Mouse (Mus musculus): ENCODE results near the gene Bend3. TPM values are rescaled to one million over a fixed set of nuclear protein-coding genes. Genes with fewer than 3 reads are reported as not detected.
A peak's percentile ranks its signal among the peaks of the same experiment; 100 is the strongest.

The Bend3 gene
- polyA plus RNA-seq (2014; fragmentation: Nextera tagmentation; extraction: Ambion mirVana) = 7.7 and 8.3 TPM in 2 replicates

DNA sequence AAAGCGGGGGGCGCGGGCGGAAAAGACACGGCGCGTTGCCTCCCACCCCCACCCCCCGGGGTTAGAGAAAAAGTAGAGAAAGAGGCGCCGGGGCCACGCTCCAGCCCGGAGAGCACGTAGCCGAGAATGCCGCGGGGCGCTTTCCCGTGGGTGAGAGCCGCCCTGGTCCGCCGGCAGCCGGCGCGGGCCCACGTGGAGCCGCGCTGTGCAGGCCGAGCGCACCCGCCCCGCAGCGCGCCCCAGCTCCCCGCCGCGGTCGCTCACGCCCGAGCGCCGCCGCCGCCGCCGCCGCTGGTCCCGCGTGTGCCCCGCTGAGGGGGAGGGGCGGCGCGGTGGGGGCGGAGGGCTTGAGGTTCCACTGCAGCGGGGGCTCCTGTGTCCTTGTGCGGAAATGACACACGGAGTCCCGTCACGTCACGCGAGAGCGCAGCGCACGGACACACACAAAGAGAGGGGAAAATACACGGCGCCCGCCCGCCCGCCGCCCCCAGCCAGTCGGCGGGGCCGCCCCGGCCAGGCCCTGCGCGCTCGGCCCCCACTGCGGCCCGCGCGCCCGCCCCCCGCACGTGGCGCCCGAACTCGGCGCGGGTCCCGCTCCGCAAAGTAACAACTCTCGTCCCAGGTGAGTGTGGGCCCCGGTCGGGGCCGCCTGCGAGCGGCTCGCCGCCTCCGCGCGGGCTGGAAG is at the start of gene Bend3:
Gene Bend3, plus strand, starts transcription at position 81 of the 685 bp plus-strand sequence.
- Histone ChIP-seq H3K4me1 (ENCODE audit: control insufficient read depth, insufficient read depth, low read length) (peaks cover 30% of the 10 kb centered on the region), H3K27ac (ENCODE audit: low read depth, low read length) (peak within 1 kb of the TSS; percentile 98), H3K27me3 (ENCODE audit: control insufficient read depth, insufficient read depth, low read length) (no peaks in the 10 kb centered on the region), H3K36me3 (ENCODE audit: control insufficient read depth, insufficient read depth, low read length) (no peaks in the 10 kb centered on the region), H3K9me3 (ENCODE audit: control insufficient read depth, low read length) (no peaks in the 10 kb centered on the region), H3K4me2 (peak within 1 kb of the TSS; percentile 96), H3K9ac (ENCODE audit: low read length) (peak within 1 kb of the TSS; percentile 99), H3K4me3 (ENCODE audit: low read depth, low read length) (peak within 1 kb of the TSS; percentile 87)
- DNase-seq (ENCODE audit: low spot score, missing footprints) = peak; percentile 95
- WGBS = under 1% methylated on average over 65 of the region's 101 CpGs
- ATAC-seq (ENCODE audit: low FRiP score) = peak; percentile 57

DNA sequence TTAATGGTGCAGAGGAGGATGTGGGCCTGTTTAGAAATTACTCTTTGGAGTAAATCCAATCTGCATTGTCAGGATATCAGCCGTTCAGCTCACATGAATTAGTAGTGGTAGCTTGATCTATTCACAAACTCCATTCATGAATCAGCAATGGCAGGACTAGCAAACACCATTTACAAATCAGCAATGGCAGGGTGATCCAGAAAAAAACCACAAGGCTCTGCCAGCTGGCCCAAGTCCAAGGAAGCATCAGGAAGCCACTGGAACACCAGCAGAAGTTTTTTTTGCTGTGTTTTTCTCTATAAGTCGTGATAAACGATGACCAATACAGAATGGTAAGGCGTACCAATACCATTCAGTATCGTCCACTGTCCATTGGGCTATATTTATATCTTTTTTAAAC is 48.0 kb upstream of the Bend3 start:
- Histone ChIP-seq H3K4me3 (ENCODE audit: low read depth, low read length) (no peak overlapping the region), H3K9me3 (ENCODE audit: control insufficient read depth, low read length) (no peaks in the 10 kb centered on the region; the same call in 1 of the 2 replicates), H3K4me1 (ENCODE audit: control insufficient read depth, insufficient read depth, low read length) (no peaks in the 10 kb centered on the region), H3K4me2 (no peak overlapping the region), H3K36me3 (ENCODE audit: control insufficient read depth, insufficient read depth, low read length) (no peaks in the 10 kb centered on the region), H3K27ac (ENCODE audit: low read depth, low read length) (no peak overlapping the region), H3K9ac (ENCODE audit: low read length) (no peak overlapping the region), H3K27me3 (ENCODE audit: control insufficient read depth, insufficient read depth, low read length) (no peaks in the 10 kb centered on the region)
- 91% methylated on average over 5 of the region's 5 CpGs for WGBS
- no peak for ATAC-seq (ENCODE audit: low FRiP score)
- no peak for DNase-seq (ENCODE audit: low spot score, missing footprints)

DNA sequence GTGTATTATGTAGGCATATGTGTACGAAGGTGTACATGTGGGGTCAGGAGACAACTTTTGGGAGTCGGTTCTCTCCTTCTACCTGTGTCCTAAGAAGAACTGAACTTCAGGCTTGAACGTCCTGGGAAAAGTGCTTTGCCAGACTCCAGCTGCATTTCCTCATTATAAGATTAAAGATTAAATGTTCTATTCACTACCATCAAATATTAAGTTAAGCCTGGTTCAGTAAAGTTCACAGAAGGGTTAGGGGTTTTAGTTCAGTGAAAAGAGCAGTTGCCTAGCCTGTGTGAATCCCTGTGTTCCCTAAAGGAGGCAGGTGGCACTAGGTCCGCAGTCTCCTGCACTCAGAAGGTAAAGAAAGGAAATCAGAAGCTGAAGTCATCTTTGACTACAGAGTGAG is 44.3 kb upstream of the Bend3 start:
- Histone ChIP-seq H3K27ac (ENCODE audit: low read depth, low read length) (no peak overlapping the region), H3K4me1 (ENCODE audit: control insufficient read depth, insufficient read depth, low read length) (peaks cover 3% of the 10 kb centered on the region)

DNA sequence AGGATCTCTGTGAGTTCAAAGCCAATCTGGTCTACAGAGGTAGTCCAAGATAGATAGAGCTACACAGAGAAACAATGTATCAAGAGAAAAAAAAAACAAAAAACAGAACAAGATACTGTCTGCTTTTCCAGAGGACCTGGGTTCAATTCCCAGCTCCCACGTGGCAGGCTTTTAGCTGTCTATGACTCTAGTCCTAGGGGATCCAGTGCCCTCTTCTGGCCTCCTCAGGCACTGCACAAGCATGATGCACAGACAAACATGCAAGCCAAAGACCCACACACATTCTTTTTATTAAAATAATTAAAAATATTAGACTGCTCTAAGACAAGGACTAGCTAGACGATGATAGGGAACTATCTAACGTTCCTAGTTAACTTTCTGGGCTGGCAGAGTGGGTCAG is 42.9 kb upstream of the Bend3 start:
- no peak for DNase-seq (ENCODE audit: low spot score, missing footprints)
- Histone ChIP-seq H3K9ac (ENCODE audit: low read length) (no peak overlapping the region), H3K4me2 (no peak overlapping the region), H3K36me3 (ENCODE audit: control insufficient read depth, insufficient read depth, low read length) (no peaks in the 10 kb centered on the region), H3K4me1 (ENCODE audit: control insufficient read depth, insufficient read depth, low read length) (peaks cover 15% of the 10 kb centered on the region), H3K27ac (ENCODE audit: low read depth, low read length) (no peak overlapping the region), H3K9me3 (ENCODE audit: control insufficient read depth, low read length) (no peaks in the 10 kb centered on the region; the same call in 1 of the 2 replicates), H3K4me3 (ENCODE audit: low read depth, low read length) (no peak overlapping the region), H3K27me3 (ENCODE audit: control insufficient read depth, insufficient read depth, low read length) (no peaks in the 10 kb centered on the region)
- no peak for ATAC-seq (ENCODE audit: low FRiP score)
- WGBS = 95% methylated on average over 3 of the region's 3 CpGs

More for the DNA sequence above, 44.3 kb upstream of the Bend3 start:
- 92% methylated on average over 4 of the region's 4 CpGs for WGBS
- ATAC-seq (ENCODE audit: low FRiP score) = no peak
- Histone ChIP-seq H3K4me2 (no peak overlapping the region), H3K4me3 (ENCODE audit: low read depth, low read length) (no peak overlapping the region), H3K36me3 (ENCODE audit: control insufficient read depth, insufficient read depth, low read length) (no peaks in the 10 kb centered on the region), H3K27me3 (ENCODE audit: control insufficient read depth, insufficient read depth, low read length) (no peaks in the 10 kb centered on the region), H3K9ac (ENCODE audit: low read length) (no peak overlapping the region), H3K9me3 (ENCODE audit: control insufficient read depth, low read length) (no peaks in the 10 kb centered on the region; the same call in 1 of the 2 replicates)
- DNase-seq (ENCODE audit: low spot score, missing footprints) = no peak

DNA sequence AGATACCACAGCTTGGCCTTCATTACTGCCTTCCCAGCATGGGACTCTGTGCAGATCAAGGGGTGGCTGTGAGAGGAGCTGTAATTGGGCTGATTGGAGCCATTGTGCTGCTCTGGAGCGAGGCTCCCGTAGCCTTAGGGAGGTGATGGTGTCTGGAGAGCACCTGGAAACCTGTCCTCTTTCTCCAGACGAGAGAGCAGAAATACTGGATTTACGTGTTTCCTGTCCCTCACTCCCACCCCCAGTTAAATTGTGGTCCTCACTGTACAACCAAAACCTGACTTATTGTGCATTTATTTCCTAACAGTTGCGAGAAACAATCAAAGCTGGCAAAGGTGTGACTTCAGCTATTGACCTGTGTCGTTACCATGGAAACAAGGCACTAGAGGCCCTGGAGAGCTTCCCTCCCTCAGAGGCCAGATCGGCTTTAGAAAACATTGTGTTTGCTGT is 39.1 kb upstream of the Bend3 start:
- no peaks in the 10 kb centered on the region for H3K9me3 ChIP-seq (ENCODE audit: control insufficient read depth, low read length)
- no peak overlapping the region for H3K9ac ChIP-seq (ENCODE audit: low read length)
- H3K36me3 ChIP-seq (ENCODE audit: control insufficient read depth, insufficient read depth, low read length) = no peaks in the 10 kb centered on the region
- DNase-seq (ENCODE audit: low spot score, missing footprints) = peak; percentile 94
- no peaks in the 10 kb centered on the region for H3K27me3 ChIP-seq (ENCODE audit: control insufficient read depth, insufficient read depth, low read length)
- peak overlapping the region; percentile 75 for H3K27ac ChIP-seq (ENCODE audit: low read depth, low read length)
- no peak overlapping the region for H3K4me3 ChIP-seq (ENCODE audit: low read depth, low read length)
- peaks cover 19% of the 10 kb centered on the region for H3K4me1 ChIP-seq (ENCODE audit: control insufficient read depth, insufficient read depth, low read length)
- peak overlapping the region; percentile 21; the same call in 1 of the 2 replicates for H3K4me2 ChIP-seq
- WGBS = 8% methylated on average over 7 of the region's 7 CpGs
- ATAC-seq (ENCODE audit: low FRiP score) = peak; percentile 75; the same call in 1 of the 2 replicates

DNA sequence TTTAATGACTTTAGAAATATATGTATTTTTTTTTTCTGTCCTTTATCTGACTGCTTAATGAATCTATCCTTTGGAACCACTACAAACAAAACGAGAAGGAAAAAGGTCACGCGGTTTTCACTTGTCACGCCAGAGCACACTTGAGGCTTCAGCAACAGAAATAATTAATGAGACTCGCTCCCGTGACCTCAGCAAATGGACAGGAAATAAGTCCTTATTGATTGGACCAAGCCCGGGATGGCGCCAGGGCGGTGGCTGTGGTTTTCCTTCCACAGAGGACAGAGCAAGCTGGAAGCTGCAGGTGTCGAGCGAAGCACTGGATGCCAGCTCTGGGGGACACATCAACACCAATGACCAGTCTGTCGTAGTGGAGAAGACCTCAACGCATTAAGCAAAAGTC is 38.6 kb upstream of the Bend3 start:
- H3K27ac ChIP-seq (ENCODE audit: low read depth, low read length) = 0 out of 2 replicates have a peak overlapping the region, but pooled peaks have one; percentile 8
- ATAC-seq (ENCODE audit: low FRiP score) (peak; percentile 76), DNase-seq (ENCODE audit: low spot score, missing footprints) (peak; percentile 89)
- no peaks in the 10 kb centered on the region for H3K27me3 ChIP-seq (ENCODE audit: control insufficient read depth, insufficient read depth, low read length)
- WGBS = 25% methylated on average over 13 of the region's 13 CpGs
- H3K9ac ChIP-seq (ENCODE audit: low read length) = no peak overlapping the region
- no peak overlapping the region for H3K4me2 ChIP-seq
- no peaks in the 10 kb centered on the region for H3K9me3 ChIP-seq (ENCODE audit: control insufficient read depth, low read length)
- H3K4me3 ChIP-seq (ENCODE audit: low read depth, low read length) = no peak overlapping the region
- no peaks in the 10 kb centered on the region for H3K36me3 ChIP-seq (ENCODE audit: control insufficient read depth, insufficient read depth, low read length)
- H3K4me1 ChIP-seq (ENCODE audit: control insufficient read depth, insufficient read depth, low read length) = peaks cover 19% of the 10 kb centered on the region

DNA sequence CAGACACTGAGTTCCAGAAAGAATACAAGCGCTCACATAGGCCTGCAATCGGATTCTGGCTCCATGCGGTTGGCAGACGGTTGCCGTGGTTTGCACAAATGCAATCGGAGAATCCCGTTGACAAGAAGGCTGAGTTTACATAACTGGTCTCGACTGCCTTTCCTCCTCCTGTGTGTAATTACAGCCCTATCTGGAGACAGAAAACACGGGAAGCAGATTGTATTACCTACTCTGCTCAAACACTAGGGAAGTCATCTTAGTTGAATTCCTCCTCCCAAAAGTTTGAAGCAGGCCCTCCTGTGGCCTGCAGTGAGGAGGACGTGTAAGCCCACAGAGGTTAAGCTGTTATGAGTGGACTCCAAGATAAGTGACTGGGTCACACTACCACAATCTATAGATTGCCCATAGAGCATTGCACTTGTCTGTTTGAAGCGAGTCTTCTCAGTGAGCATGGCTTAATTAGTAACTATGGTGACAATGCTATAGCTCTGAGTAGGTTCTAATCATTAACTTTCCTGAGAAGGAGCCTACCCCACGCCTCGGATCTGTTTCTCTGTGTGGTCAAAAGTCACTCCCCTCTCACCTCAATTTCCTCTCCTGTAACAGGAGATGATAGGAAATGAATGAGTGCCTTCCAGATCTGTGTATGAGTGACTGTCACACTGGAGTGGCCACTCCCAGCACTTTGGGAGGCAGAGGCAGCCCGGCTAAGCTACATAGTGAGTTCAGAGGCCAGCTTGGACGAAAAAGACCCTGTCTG is 37.5 kb upstream of the Bend3 start:
- Histone ChIP-seq H3K4me1 (ENCODE audit: control insufficient read depth, insufficient read depth, low read length) (peaks cover 19% of the 10 kb centered on the region), H3K4me2 (no peak overlapping the region), H3K27me3 (ENCODE audit: control insufficient read depth, insufficient read depth, low read length) (no peaks in the 10 kb centered on the region), H3K9ac (ENCODE audit: low read length) (no peak overlapping the region), H3K4me3 (ENCODE audit: low read depth, low read length) (no peak overlapping the region), H3K9me3 (ENCODE audit: control insufficient read depth, low read length) (no peaks in the 10 kb centered on the region), H3K36me3 (ENCODE audit: control insufficient read depth, insufficient read depth, low read length) (no peaks in the 10 kb centered on the region), H3K27ac (ENCODE audit: low read depth, low read length) (no peak overlapping the region)
- ATAC-seq (ENCODE audit: low FRiP score) = no peak
- 65% methylated on average over 15 of the region's 15 CpGs for WGBS
- no peak for DNase-seq (ENCODE audit: low spot score, missing footprints)

DNA sequence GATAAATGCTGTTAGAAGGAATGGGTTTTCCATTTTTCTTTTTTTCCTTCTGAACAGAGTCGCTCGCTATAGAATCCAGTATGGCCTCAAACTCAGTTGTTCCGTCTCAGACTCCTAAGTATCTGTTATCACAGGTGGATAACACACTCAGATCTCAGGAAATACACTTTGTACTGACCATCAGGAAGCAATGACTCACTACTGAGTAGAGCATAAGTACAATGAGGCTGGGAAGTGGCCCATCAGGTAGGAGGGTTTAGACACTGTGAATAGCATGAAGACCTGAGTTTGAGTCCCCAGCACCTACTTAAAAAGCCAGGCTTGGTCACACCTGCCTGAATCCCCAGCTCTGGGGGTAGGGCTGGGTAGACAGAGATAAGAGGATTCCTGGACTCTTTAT is 30.0 kb upstream of the Bend3 start:
- ATAC-seq (ENCODE audit: low FRiP score) (no peak), DNase-seq (ENCODE audit: low spot score, missing footprints) (no peak)
- Histone ChIP-seq H3K4me2 (no peak overlapping the region), H3K27me3 (ENCODE audit: control insufficient read depth, insufficient read depth, low read length) (no peaks in the 10 kb centered on the region), H3K9me3 (ENCODE audit: control insufficient read depth, low read length) (no peaks in the 10 kb centered on the region), H3K4me3 (ENCODE audit: low read depth, low read length) (no peak overlapping the region), H3K36me3 (ENCODE audit: control insufficient read depth, insufficient read depth, low read length) (no peaks in the 10 kb centered on the region), H3K27ac (ENCODE audit: low read depth, low read length) (no peak overlapping the region), H3K9ac (ENCODE audit: low read length) (no peak overlapping the region), H3K4me1 (ENCODE audit: control insufficient read depth, insufficient read depth, low read length) (0 out of 2 replicates have a peak, but pooled peaks cover 4% of the 10 kb centered on the region)
- 100% methylated on average over 3 of the region's 3 CpGs for WGBS
